Mouse (Mus musculus): ENCODE measurements around the gene Myt1l. TPM values are rescaled to one million over a fixed set of nuclear protein-coding genes. Genes with fewer than 3 reads are reported as not detected.

The Myt1l gene
- polyA plus RNA-seq, 1 experiment from 2014 or later = 177 TPM

DNA sequence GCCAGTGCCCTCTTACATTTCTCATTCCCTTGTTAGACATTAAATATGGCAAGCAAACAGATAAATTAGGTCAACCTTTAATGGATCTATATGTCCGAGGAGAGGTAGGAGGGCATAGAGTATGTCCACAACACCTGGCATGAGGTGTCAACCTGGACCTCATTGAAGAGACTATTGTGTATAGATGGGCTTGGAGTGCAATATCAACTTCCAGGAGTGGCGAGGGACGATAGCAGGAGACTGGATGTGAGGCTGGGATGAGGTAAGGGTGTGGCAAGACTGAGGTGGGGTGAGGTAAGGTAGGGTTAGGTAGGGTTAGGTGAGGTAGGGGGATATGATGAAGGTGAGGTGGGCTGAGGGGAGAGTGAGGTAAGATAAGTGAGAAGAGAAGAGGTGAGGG, 171.8 kb downstream of the Myt1l start:
- 90% methylated on average over 3 of the region's 3 CpGs for WGBS
- Histone ChIP-seq H3K9me3 (no peaks in the 10 kb centered on the region), H3K27me3 (peaks cover 6% of the 10 kb centered on the region; the same call in 1 of the 2 replicates), H3K4me1 (replicated peaks) (peaks cover 84% of the 10 kb centered on the region), H3K36me3 (no peaks in the 10 kb centered on the region), H3K4me2 (replicated peaks) (no peak overlapping the region), H3K27ac (peak overlapping the region; percentile 91), H3K4me3 (replicated peaks) (no peak overlapping the region), H3K9ac (replicated peaks) (no peak overlapping the region)
- ATAC-seq = no peak

DNA sequence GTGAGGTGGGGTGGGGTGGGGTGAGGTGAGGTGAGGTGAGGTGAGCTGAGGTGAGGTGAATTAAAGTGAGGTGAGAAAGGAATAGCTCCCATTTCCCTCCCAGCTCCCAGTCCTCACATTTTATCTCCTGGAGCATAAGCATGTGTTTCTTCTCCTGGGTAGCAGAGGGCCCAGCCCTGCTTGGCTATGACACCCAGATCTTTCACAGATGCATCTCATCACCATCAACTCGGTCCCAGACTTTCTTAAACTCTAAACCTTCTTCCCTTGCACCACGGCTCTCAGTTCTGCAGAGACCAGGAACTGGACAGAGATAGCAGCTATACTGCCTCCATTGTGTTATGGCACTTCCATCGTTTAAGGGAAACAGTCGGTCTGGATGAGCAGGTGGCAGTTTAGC, 172.9 kb downstream of the Myt1l start:
- WGBS = 48% methylated on average over 4 of the region's 4 CpGs
- H3K9me3 ChIP-seq = no peaks in the 10 kb centered on the region
- H3K4me3 ChIP-seq (replicated peaks) = no peak overlapping the region
- no peaks in the 10 kb centered on the region for H3K36me3 ChIP-seq
- no peak for ATAC-seq
- no peak overlapping the region for H3K4me2 ChIP-seq (replicated peaks)
- peak overlapping the region; percentile 88 for H3K27ac ChIP-seq
- H3K9ac ChIP-seq (replicated peaks) = no peak overlapping the region
- 0 out of 2 replicates have a peak, but pooled peaks cover 4% of the 10 kb centered on the region for H3K27me3 ChIP-seq
- peaks cover 76% of the 10 kb centered on the region for H3K4me1 ChIP-seq (replicated peaks)

DNA sequence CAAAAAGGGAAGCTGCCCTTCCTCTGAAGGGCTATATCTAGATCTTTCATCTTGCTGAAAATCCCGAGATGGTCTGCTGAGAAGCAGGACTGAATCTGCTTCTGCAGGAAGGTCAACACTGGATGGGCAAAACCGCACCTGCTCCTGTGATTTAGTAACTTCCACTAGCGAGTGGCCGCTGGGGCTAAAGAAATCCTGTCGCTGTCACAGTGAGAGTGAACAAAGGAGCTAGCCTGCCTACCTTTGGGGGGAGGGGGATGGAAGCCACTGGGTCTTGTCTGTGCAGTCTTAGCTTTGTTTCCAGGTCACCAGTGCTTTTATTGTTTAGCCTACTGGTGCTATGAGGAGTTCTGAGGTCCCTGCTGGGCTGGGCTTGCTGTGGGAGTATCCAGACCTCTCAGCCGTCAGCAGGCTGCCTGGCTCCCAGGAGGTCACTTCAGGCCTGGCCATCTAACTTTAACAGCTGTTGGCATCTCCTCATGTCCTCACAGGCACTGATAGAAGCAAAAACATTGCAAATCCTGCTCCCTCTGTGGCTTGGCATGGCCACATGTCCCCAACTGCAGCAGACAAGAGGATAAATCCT, 173.6 kb downstream of the Myt1l start:
- Histone ChIP-seq H3K27ac (peak overlapping the region; percentile 88), H3K36me3 (no peaks in the 10 kb centered on the region), H3K4me2 (replicated peaks) (no peak overlapping the region), H3K9me3 (no peaks in the 10 kb centered on the region), H3K4me1 (replicated peaks) (peaks cover 69% of the 10 kb centered on the region), H3K4me3 (replicated peaks) (no peak overlapping the region), H3K27me3 (no peaks in the 10 kb centered on the region), H3K9ac (replicated peaks) (peak overlapping the region; percentile 11; the same call in 1 of the 2 replicates)
- no peak for ATAC-seq
- WGBS = 5% methylated on average over 6 of the region's 6 CpGs

DNA sequence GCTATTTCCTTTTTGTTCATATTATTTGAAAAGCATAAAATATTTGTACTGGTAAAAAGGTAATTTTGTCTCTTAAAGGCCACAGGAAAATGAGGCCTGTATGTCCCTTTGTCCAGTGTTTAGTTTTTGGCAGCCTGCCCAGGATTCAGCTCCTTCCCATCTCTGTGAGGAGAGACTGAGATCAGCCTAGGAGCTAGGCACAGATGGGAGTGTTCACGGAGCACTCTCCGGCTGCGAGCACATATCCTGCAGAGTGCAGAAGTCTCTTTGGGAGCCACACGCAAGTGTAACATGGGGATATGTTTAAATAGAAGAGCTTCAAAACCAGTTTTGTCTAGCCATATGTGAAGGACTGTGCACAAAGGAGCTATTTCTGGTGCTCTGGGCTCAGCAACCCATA, 174.4 kb downstream of the Myt1l start:
- H3K4me3 ChIP-seq (replicated peaks) = no peak overlapping the region
- no peak overlapping the region for H3K9ac ChIP-seq (replicated peaks)
- 0 out of 2 replicates have a peak, but pooled peaks have one; percentile 29 for ATAC-seq
- no peaks in the 10 kb centered on the region for H3K9me3 ChIP-seq
- peak overlapping the region; percentile 88 for H3K27ac ChIP-seq
- peaks cover 64% of the 10 kb centered on the region for H3K4me1 ChIP-seq (replicated peaks)
- no peak overlapping the region for H3K4me2 ChIP-seq (replicated peaks)
- no peaks in the 10 kb centered on the region for H3K36me3 ChIP-seq
- 26% methylated on average over 4 of the region's 4 CpGs for WGBS
- no peaks in the 10 kb centered on the region for H3K27me3 ChIP-seq

DNA sequence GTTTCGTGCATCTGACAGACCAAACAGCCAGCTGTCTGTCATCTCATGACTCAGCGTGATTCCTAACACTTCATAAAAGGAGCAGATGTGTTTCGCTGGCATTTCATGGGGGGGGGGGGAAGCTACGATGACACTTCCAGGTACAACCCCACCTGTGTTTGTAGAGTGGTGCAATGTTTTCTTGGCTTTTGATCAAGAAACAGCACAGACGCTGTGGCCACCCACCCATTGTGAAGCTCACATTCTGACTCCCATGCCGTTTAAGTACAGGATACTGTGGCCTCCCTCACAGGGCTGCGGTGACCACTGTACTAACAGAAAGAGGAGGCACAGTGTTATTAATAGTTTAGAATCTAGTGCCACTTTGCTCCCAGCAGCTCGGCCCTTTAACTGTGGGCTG, 175.4 kb downstream of the Myt1l start:
- Histone ChIP-seq H3K27ac (peak overlapping the region; percentile 88; the same call in 1 of the 2 replicates), H3K9me3 (no peaks in the 10 kb centered on the region), H3K4me1 (replicated peaks) (peaks cover 57% of the 10 kb centered on the region), H3K36me3 (no peaks in the 10 kb centered on the region), H3K4me2 (replicated peaks) (no peak overlapping the region), H3K27me3 (no peaks in the 10 kb centered on the region), H3K9ac (replicated peaks) (no peak overlapping the region), H3K4me3 (replicated peaks) (no peak overlapping the region)
- WGBS = 83% methylated on average over 8 of the region's 8 CpGs
- ATAC-seq = no peak

DNA sequence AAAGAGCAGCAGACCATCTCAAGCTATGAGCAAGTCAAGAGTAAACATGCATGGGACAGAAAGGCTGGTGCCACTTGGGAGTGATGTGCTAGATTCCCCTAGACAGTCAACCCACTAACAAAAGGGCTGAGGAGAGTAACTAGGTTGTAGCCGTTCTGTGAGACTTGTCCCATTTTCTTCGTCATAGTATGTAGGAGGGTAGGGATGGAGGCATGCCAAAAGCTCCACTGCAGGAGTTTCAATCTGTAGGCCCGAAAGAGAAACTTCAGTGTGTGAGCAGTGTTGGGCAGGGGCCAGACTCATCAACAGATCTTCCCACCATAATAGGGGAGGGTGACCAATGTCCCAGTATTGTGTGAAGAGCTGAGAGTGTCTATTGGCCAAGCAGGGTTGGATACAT, 178.9 kb downstream of the Myt1l start:
- no peak overlapping the region for H3K27ac ChIP-seq
- H3K9ac ChIP-seq (replicated peaks) = no peak overlapping the region
- no peaks in the 10 kb centered on the region for H3K9me3 ChIP-seq
- 80% methylated on average over 3 of the region's 3 CpGs for WGBS
- H3K4me2 ChIP-seq (replicated peaks) = no peak overlapping the region
- H3K36me3 ChIP-seq = no peaks in the 10 kb centered on the region
- no peaks in the 10 kb centered on the region for H3K27me3 ChIP-seq
- peaks cover 23% of the 10 kb centered on the region for H3K4me1 ChIP-seq (replicated peaks)
- ATAC-seq = no peak
- H3K4me3 ChIP-seq (replicated peaks) = no peak overlapping the region

DNA sequence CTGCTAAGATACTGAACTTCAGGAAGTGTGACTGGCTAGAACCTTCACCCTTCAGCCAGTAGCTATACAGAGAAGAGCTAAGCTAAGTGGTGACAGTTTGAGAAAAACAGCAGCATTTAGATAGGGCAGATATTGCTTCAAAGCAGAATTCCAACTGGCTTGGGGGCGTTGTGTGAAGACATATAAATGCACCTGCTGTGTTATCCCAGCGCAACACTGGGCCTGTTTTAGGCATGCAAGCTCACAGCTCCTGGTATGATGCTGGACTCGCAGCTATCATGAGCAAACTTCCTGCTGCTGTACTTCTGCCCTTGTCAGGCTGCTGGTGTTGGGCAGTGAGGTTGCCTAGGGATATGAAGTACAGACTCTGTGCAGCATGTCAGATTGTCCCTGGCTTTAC, 180.0 kb downstream of the Myt1l start:
- no peaks in the 10 kb centered on the region for H3K9me3 ChIP-seq
- H3K9ac ChIP-seq (replicated peaks) = no peak overlapping the region
- WGBS = 90% methylated on average over 3 of the region's 3 CpGs
- no peaks in the 10 kb centered on the region for H3K27me3 ChIP-seq
- H3K4me2 ChIP-seq (replicated peaks) = no peak overlapping the region
- no peaks in the 10 kb centered on the region for H3K36me3 ChIP-seq
- no peak overlapping the region for H3K27ac ChIP-seq
- no peak overlapping the region for H3K4me3 ChIP-seq (replicated peaks)
- peaks cover 12% of the 10 kb centered on the region for H3K4me1 ChIP-seq (replicated peaks)
- no peak for ATAC-seq

DNA sequence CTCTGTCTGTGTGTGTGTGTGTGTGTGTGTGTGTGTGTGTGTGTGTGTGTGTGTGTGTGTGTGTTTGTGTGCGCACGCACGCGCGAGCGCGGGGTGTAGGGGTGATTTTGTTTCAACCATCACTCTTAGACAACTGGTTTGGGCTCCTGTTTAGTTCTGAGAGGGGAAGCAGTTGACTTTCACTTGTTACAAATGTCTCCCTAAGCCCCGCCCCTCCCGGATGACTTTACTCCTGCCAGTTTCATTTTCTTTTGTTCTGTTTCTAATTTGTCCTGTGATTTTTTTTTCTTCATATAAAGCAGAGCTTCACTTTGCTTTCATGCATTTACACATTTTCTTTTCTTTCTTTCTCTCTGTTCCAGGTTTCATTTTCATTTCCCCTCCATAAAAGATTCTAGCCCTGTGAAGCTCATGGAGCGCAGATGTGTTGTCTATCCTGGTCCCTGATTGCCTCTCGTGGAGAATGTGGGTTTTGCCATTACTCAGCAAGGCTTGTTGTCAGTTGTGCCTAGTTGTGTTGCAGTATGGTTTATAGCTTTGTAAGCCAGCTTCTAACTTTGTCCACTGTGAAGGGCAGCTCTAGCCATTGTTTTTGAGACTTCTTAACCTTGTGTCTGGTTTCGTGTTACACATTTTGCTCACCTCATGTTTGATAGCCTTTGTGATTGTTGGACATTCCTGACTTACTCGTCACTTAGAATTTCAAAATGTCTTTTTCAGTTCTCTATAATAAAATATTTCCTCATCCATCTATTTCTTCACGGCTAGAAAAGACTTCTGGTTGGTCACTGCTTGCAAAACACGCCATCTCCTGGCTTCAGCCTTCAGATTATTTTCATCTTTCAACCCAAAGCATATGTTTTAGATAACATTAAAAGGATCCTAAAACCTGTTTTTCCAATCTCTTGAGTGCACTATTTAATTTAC, 184.9 kb downstream of the Myt1l start:
- Histone ChIP-seq H3K9ac (replicated peaks) (no peak overlapping the region), H3K36me3 (no peaks in the 10 kb centered on the region), H3K27ac (no peak overlapping the region), H3K4me2 (replicated peaks) (no peak overlapping the region), H3K27me3 (no peaks in the 10 kb centered on the region), H3K9me3 (no peaks in the 10 kb centered on the region), H3K4me1 (replicated peaks) (0 out of 2 replicates have a peak, but pooled peaks cover 3% of the 10 kb centered on the region), H3K4me3 (replicated peaks) (no peak overlapping the region)
- ATAC-seq = no peak
- 80% methylated on average over 10 of the region's 15 CpGs for WGBS

DNA sequence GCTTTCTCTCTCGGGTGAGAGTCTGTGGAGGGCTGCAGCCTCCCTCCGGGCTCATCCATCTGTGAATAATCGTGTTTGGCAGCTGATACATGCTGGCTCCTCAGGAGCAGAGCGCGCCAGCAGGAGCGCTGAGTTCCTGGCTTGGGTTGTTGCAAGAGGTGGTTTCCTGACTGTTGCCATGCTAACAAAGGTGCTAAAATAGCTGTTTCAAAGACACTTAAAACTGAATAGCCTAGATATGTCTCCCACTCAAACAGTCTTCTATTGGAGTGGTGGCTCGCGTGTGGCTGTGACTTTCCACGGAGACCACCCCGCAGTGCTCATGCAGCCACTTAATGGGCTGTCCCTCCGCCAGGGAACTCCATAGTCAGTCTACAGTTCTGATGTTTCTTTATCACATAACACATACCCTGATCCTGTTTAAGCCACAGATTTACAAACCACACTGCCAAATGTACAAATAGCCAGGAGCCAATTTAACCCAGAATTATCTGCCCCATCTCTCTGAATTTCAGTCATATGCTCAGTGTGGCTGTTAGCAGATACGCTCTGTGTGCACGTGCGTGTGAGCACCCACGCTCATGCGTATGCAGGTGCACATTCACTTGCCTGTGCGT, 195.6 kb downstream of the Myt1l start:
- ATAC-seq = peak; percentile 55; the same call in 1 of the 2 replicates
- Histone ChIP-seq H3K4me3 (replicated peaks) (no peak overlapping the region), H3K9me3 (no peaks in the 10 kb centered on the region), H3K4me1 (replicated peaks) (peaks cover 13% of the 10 kb centered on the region), H3K36me3 (no peaks in the 10 kb centered on the region), H3K9ac (replicated peaks) (no peak overlapping the region), H3K27me3 (no peaks in the 10 kb centered on the region), H3K27ac (no peak overlapping the region), H3K4me2 (replicated peaks) (no peak overlapping the region)
- 66% methylated on average over 17 of the region's 17 CpGs for WGBS

DNA sequence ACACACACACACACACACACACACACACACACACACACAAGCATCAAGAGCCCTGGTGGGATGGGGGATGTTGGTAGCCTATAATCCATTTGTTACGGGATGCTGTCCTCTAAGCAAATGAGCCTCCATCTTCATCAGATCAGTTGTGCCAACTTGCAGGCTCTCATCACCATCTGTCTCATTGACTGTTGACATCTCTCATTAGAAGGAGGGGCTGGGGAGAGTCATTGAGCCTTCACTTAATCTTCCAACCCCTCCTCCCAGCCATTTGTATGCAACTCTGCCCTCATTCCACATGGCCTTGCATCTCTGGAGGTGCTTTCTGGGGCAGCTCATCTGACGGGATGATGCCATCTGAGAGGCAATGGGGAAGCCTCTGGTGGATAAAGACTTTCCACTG, 200.1 kb downstream of the Myt1l start:
- WGBS = 68% methylated on average over 2 of the region's 2 CpGs
- no peak overlapping the region for H3K9ac ChIP-seq (replicated peaks)
- peaks cover 14% of the 10 kb centered on the region for H3K4me1 ChIP-seq (replicated peaks)
- ATAC-seq = no peak
- H3K4me2 ChIP-seq (replicated peaks) = no peak overlapping the region
- H3K27ac ChIP-seq = no peak overlapping the region
- no peak overlapping the region for H3K4me3 ChIP-seq (replicated peaks)
- no peaks in the 10 kb centered on the region for H3K27me3 ChIP-seq
- H3K36me3 ChIP-seq = no peaks in the 10 kb centered on the region
- no peaks in the 10 kb centered on the region for H3K9me3 ChIP-seq

DNA sequence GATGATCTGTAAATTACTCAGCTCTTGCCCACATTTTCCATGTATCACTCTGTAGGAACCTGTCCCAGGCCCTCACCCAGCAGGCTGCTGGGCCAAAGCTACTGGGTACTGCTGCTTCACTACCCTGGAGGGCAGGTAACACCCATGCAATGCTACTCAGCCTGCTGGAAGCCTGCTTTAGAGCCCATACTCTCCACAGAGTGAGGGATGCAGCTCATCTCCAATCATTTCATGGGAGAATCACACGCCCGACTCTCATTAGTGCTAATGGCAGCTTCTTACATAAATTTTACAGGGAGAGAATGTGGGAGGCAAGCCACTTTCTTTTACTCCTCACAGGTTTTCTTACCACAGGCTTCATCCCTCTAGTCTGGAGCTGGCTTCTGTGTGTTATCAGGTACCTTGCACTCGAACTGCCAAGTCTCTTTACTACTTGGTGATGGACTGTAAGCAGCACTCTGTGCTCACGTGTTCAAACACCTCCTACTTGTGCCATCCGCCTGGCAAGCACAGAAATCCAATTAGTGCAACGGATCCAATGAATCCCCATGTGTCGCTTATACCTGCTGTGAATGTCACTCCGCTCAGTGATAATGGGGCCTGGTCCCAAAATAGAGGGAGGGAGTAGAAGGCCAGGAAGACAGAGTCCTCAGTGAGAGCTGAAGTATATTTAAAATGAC, 212.3 kb downstream of the Myt1l start:
- Histone ChIP-seq H3K9ac (replicated peaks) (no peak overlapping the region), H3K27ac (peak overlapping the region; percentile 51; the same call in 1 of the 2 replicates), H3K9me3 (no peaks in the 10 kb centered on the region), H3K4me2 (replicated peaks) (no peak overlapping the region), H3K4me3 (replicated peaks) (no peak overlapping the region), H3K4me1 (replicated peaks) (peaks cover 12% of the 10 kb centered on the region; the same call in 1 of the 2 replicates), H3K36me3 (no peaks in the 10 kb centered on the region), H3K27me3 (no peaks in the 10 kb centered on the region)
- ATAC-seq = no peak
- WGBS = 59% methylated on average over 8 of the region's 8 CpGs

All from midbrain, embryonic 13.5 days (tissue).